Mouse (Mus musculus) testis, adult 2 months (tissue): ENCODE measurements around the gene Ablim2.

Source experiments
- CTCF ChIP-seq: fragments of 200-500 bp; IDR thresholded peaks from 2 replicates; pipeline ENCODE4 v1.5.1; 2012; ENCODE audit warnings: low read depth, mild to moderate bottlenecking, inconsistent platforms, low read length, moderate library complexity; ENCODE audit not compliant: control insufficient read depth, insufficient read depth, insufficient replicate concordance
- POLR2A ChIP-seq: fragments of 200-500 bp; IDR thresholded peaks from 2 replicates; pipeline ENCODE4 v1.6.1; 2012; ENCODE audit warnings: low read depth, mild to moderate bottlenecking, inconsistent platforms, low read length, moderate library complexity; ENCODE audit not compliant: control insufficient read depth

DNA sequence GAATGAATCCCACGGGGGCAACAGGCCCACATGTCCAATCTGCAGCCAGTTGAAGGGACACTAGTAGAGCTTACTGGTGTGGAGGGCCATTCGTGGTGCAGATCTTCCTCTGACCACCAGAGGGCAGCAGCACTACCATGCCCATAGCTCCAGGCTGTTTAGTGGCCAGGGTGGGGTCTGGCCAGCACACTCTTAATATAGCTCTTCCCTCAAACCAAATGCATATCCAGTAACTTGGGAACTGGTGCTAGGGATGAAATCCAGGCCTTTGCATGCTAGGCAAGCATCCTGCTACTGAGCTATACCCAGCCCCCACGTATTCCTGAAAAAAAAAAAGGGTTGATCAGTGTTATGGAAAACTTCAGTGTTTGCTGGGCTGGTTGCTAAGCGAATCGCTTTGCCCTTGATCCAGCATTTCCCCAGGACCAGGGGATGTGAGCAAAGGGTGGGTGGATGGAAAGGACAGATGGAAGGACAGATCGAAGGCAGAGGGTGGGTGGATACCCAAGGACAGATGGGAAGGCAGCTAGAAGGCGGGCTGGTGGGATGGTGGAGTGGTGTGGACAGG is 37.9 kb downstream of the Ablim2 start:
- TF ChIP-seq CTCF, result peak; percentile 99
- no peak for TF ChIP-seq POLR2A
